Mouse (Mus musculus) forebrain, embryonic 16.5 days (tissue): ENCODE measurements around the gene Olfr995. TPM values are rescaled to one million over a fixed set of nuclear protein-coding genes. Genes with fewer than 3 reads are reported as not detected.

Experiments
- polyA plus RNA-seq: library from polyadenylated mRNA; unstranded; fragments of >200 nt; fragmentation: Nextera tagmentation; extraction: Ambion mirVana; gene quantifications from 2 replicates; pipeline ENCODE4 v1.2.1, GENCODE M21; 2015

The Olfr995 gene
- polyA plus RNA-seq, 1 experiment from 2014 or later: not detected

Other genes starting within 250 kb of the Olfr995 start
- 12.3 and 14.9 TPM in 2 replicates for gene Lrrc55, start 246.4 kb downstream of the Olfr995 start, polyA plus RNA-seq
- gene Olfr987, start 104.3 kb downstream of the Olfr995 start, polyA plus RNA-seq: not detected in 2 replicates
- not detected in 2 replicates for gene Olfr988, start 80.4 kb downstream of the Olfr995 start, polyA plus RNA-seq
- not detected in 2 replicates for gene Olfr992, start 34.2 kb downstream of the Olfr995 start, polyA plus RNA-seq
- not detected in 2 replicates for gene Olfr993, start 28.8 kb downstream of the Olfr995 start, polyA plus RNA-seq
- not detected in 2 replicates for gene Olfr994, start 7.2 kb downstream of the Olfr995 start, polyA plus RNA-seq
- gene 4833423E24Rik, start 75.4 kb upstream of the Olfr995 start, polyA plus RNA-seq: 0.15 TPM in 1 of 2 replicates, not detected in the other
- gene Olfr996, start 135.6 kb upstream of the Olfr995 start, polyA plus RNA-seq: not detected in 2 replicates
- not detected in 2 replicates for gene Olfr998, start 145.3 kb upstream of the Olfr995 start, polyA plus RNA-seq
- not detected in 2 replicates for gene Olfr1000, start 168.3 kb upstream of the Olfr995 start, polyA plus RNA-seq
- not detected in 2 replicates for gene Olfr1002, start 207.1 kb upstream of the Olfr995 start, polyA plus RNA-seq
- not detected in 2 replicates for gene Olfr154, start 220.8 kb upstream of the Olfr995 start, polyA plus RNA-seq
- gene Olfr1006, start 235.1 kb upstream of the Olfr995 start, polyA plus RNA-seq: not detected in 2 replicates
- not detected in 2 replicates for gene Olfr1008, start 245.8 kb upstream of the Olfr995 start, polyA plus RNA-seq